In the genomic region with DNA sequence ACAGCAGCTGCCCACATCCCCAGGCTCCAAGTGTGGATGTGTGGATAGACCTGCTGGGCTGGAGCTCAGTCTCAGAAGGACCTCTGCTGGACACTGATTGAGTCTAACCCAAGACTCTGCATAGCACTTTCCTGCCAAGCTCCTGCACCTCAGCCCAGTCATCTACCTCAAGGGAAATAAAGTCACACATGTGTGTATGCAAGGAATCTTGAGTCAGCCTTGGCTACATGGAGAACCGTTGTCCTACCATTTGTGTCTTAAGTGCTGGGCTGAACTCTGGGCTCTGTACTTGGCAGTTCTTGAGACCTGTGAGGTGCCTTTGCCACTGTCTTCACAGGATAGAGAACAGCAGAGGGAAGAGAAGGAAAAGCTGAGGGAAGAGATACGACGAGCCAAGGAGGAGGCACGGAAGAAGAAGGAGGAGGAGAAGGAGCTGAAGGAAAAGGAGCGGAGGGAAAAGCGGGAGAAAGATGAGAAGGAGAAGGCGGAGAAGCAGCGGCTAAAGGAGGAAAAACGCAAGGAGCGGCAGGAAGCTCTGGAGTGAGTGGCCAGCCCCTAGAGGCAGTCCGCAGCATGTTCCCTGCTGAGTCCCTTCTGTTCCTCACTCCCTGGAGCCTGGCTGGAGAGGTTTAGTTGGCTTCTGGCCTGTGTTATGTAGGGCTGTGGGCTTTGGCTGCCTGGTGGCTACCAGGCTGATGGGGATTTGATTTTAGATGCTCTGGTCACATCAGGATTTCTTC, we compare ENCODE assay signal across 25 mouse cellular contexts. TPM values are rescaled to one million over a fixed set of nuclear protein-coding genes. Genes with fewer than 3 reads are reported as not detected.
DNase-seq lines count a peak whose midpoint lies in the region; ATAC-seq and TF ChIP-seq lines count a peak whose summit lies in the region.
"Had no signal": no experiment of that assay in that cellular context is flagged by ENCODE, and none has a peak within 500 bp of the region (broad histone marks: within the 10 kb centered on the region; RNA-seq: fewer than 3 reads in every experiment).

No protein-coding gene starts in this region.

- H3K4me3 ChIP-seq in hindbrain, embryonic 12.5 days = no peak overlapping the region
- H3K4me3 ChIP-seq in hindbrain, embryonic 14.5 days (replicated peaks; ENCODE audit: low read length) = no peak overlapping the region
- H3K4me3 ChIP-seq in liver, adult 2 months (ENCODE audit: insufficient read depth, low read depth, low read length) = no peak overlapping the region
- no peak overlapping the region for H3K4me3 ChIP-seq in liver, embryonic 12.5 days
- H3K4me3 ChIP-seq: forebrain, embryonic 13.5 days; heart, embryonic 15.5 days; hindbrain, embryonic 15.5 days; left cerebral cortex, adult 2 months; midbrain, embryonic 15.5 days; myocyte had no signal

- peak; percentile 35; the same call in 1 of the 2 replicates for TF ChIP-seq CTCF in liver, adult 2 months (IDR thresholded peaks at IDR 0.05; ENCODE audit: low read depth, low read length)

- H3K4me2 ChIP-seq in hindbrain, embryonic 12.5 days (replicated peaks) = no peak overlapping the region
- no peak overlapping the region for H3K4me2 ChIP-seq in hindbrain, embryonic 14.5 days (replicated peaks)
- H3K4me2 ChIP-seq in liver, embryonic 12.5 days = no peak overlapping the region
- H3K4me2 ChIP-seq: forebrain, embryonic 13.5 days; heart, embryonic 15.5 days; hindbrain, embryonic 15.5 days; liver, embryonic 11.5 days; midbrain, embryonic 15.5 days had no signal

- TF ChIP-seq POLR2A in liver, adult 2 months (IDR thresholded peaks at IDR 0.05; ENCODE audit: extremely low read depth, insufficient read depth, low read length) = no peak

- H3K27me3 ChIP-seq in hindbrain, embryonic 12.5 days = no peaks in the 10 kb centered on the region
- no peaks in the 10 kb centered on the region for H3K27me3 ChIP-seq in hindbrain, embryonic 14.5 days (ENCODE audit: control insufficient read depth, insufficient read depth, low read length)
- no peaks in the 10 kb centered on the region for H3K27me3 ChIP-seq in liver, adult 2 months (ENCODE audit: control insufficient read depth, insufficient read depth, low read length)
- H3K27me3 ChIP-seq in liver, embryonic 12.5 days (replicated peaks) = no peaks in the 10 kb centered on the region
- H3K27me3 ChIP-seq: forebrain, embryonic 13.5 days; heart, embryonic 15.5 days; hindbrain, embryonic 15.5 days; midbrain, embryonic 15.5 days had no signal

- H3K36me3 ChIP-seq in hindbrain, embryonic 12.5 days = peaks cover 61% of the 10 kb centered on the region
- H3K36me3 ChIP-seq in hindbrain, embryonic 14.5 days (replicated peaks; ENCODE audit: control insufficient read depth, insufficient read depth) = peaks cover 27% of the 10 kb centered on the region
- H3K36me3 ChIP-seq in liver, adult 2 months (ENCODE audit: control insufficient read depth, insufficient read depth, low read length) = no peaks in the 10 kb centered on the region
- peaks cover 95% of the 10 kb centered on the region for H3K36me3 ChIP-seq in liver, embryonic 12.5 days
- H3K36me3 ChIP-seq: midbrain, embryonic 15.5 days had no signal

- peak overlapping the region; percentile 8; the same call in 1 of the 2 replicates for H3K9ac ChIP-seq in hindbrain, embryonic 12.5 days
- no peak overlapping the region for H3K9ac ChIP-seq in hindbrain, embryonic 14.5 days
- no peak overlapping the region for H3K9ac ChIP-seq in liver, adult 2 months (ENCODE audit: low read depth, low read length)
- no peak overlapping the region for H3K9ac ChIP-seq in liver, embryonic 12.5 days
- H3K9ac ChIP-seq: forebrain, embryonic 13.5 days; heart, embryonic 15.5 days; hindbrain, embryonic 15.5 days; midbrain, embryonic 15.5 days had no signal

- no peaks in the 10 kb centered on the region for H3K79me2 ChIP-seq in liver, adult 2 months (ENCODE audit: control insufficient read depth, insufficient read depth, low read length)

- WGBS in hindbrain, embryonic 12.5 days = 83% methylated on average over 11 of the region's 11 CpGs
- 84% methylated on average over 11 of the region's 11 CpGs for WGBS in hindbrain, embryonic 14.5 days
- 93% methylated on average over 11 of the region's 11 CpGs for WGBS in liver, adult 2 months
- WGBS in liver, embryonic 12.5 days (ENCODE audit: insufficient replicate concordance) = 82% methylated on average over 11 of the region's 11 CpGs

- peak; percentile 80; the same call in 1 of the 2 replicates for ATAC-seq in cerebellum, adult (ENCODE audit: insufficient number of reproducible peaks, low FRiP score, low TSS enrichment)
- ATAC-seq in hindbrain, embryonic 12.5 days (ENCODE audit: low FRiP score) = no peak
- no peak for ATAC-seq in hindbrain, embryonic 14.5 days (ENCODE audit: low FRiP score)
- no peak for ATAC-seq in liver, embryonic 12.5 days
- ATAC-seq: activated CD4-positive, CD25-positive, alpha-beta regulatory T cell, adult 4 months; forebrain, embryonic 13.5 days; midbrain, embryonic 15.5 days had no signal

- no peaks in the 10 kb centered on the region for H3K9me3 ChIP-seq in hindbrain, embryonic 12.5 days (replicated peaks)
- no peaks in the 10 kb centered on the region for H3K9me3 ChIP-seq in hindbrain, embryonic 14.5 days (ENCODE audit: control insufficient read depth, low read length)
- no peaks in the 10 kb centered on the region for H3K9me3 ChIP-seq in liver, embryonic 12.5 days (replicated peaks)
- H3K9me3 ChIP-seq: forebrain, embryonic 13.5 days; heart, embryonic 15.5 days; hindbrain, embryonic 15.5 days; midbrain, embryonic 15.5 days had no signal

- DNase-seq in cerebellum, postnatal 14 days = no peak
- DNase-seq in hindbrain, embryonic 14.5 days (ENCODE audit: low spot score) = no peak
- DNase-seq in liver, adult 2 months (ENCODE audit: extremely low read depth, low read depth, low spot score) = no peak
- DNase-seq in right cerebral cortex, postnatal 14 days = no peak
- no peak for DNase-seq in urinary bladder, adult 18-20 months (ENCODE audit: low spot score in 2 of 2)
- DNase-seq: adrenal gland, postnatal 10 days; gastrocnemius, postnatal 10 days; kidney, adult 11 months; kidney, postnatal 25 days; layer of hippocampus, adult 9-11 months; left cerebral cortex, postnatal 4 days; lung, adult 2 months; right cerebral cortex, postnatal 4 days; thymus, postnatal 14 days had no signal

- H3K4me1 ChIP-seq in hindbrain, embryonic 12.5 days = no peaks in the 10 kb centered on the region
- H3K4me1 ChIP-seq in hindbrain, embryonic 14.5 days (replicated peaks; ENCODE audit: control insufficient read depth, insufficient read depth, low read length) = no peaks in the 10 kb centered on the region
- H3K4me1 ChIP-seq in liver, adult 2 months (ENCODE audit: control insufficient read depth, insufficient read depth, low read length) = no peaks in the 10 kb centered on the region; the same call in 1 of the 2 replicates
- H3K4me1 ChIP-seq in liver, embryonic 12.5 days = peaks cover 20% of the 10 kb centered on the region
- H3K4me1 ChIP-seq: forebrain, embryonic 13.5 days; hindbrain, embryonic 15.5 days; midbrain, embryonic 15.5 days had no signal

- no peak overlapping the region for H3K27ac ChIP-seq in hindbrain, embryonic 12.5 days
- H3K27ac ChIP-seq in hindbrain, embryonic 14.5 days = no peak overlapping the region
- H3K27ac ChIP-seq in liver, adult 2 months (replicated peaks; ENCODE audit: insufficient read depth, low read depth, low read length) = no peak overlapping the region
- H3K27ac ChIP-seq in liver, embryonic 12.5 days = no peak overlapping the region
- H3K27ac ChIP-seq: forebrain, embryonic 13.5 days; heart, embryonic 15.5 days; hindbrain, embryonic 15.5 days; left cerebral cortex, adult 2 months; midbrain, embryonic 15.5 days had no signal

RNA-seq across cellular contexts. Expression of gene Ubxn6, which starts 17.3 kb away (rescaled TPM):
- polyA plus RNA-seq in hindbrain, embryonic 12.5 days (2016; fragmentation: Nextera tagmentation; extraction: Ambion mirVana) = 62.4 and 64.5 TPM in 2 replicates
- polyA plus RNA-seq in hindbrain, embryonic 14.5 days (2014; fragmentation: Nextera tagmentation; extraction: Ambion mirVana) = 72.0 and 75.6 TPM in 2 replicates
- total RNA-seq in liver, adult 2 months (2014; rRNA removed) = 34.9 and 42.9 TPM in 2 replicates
- 55.8 and 56.0 TPM in 2 replicates for polyA plus RNA-seq in liver, adult 2 months (2012; rRNA removed)
- polyA plus RNA-seq in liver, embryonic 12.5 days (2016; fragmentation: Nextera tagmentation; extraction: Ambion mirVana) = 15.8 and 17.9 TPM in 2 replicates

RNA-seq across cellular contexts. Expression of gene Chaf1a, which starts 17.3 kb away (rescaled TPM):
- 26.8 and 30.2 TPM in 2 replicates for polyA plus RNA-seq in hindbrain, embryonic 12.5 days (2016; fragmentation: Nextera tagmentation; extraction: Ambion mirVana)
- polyA plus RNA-seq in hindbrain, embryonic 14.5 days (2014; fragmentation: Nextera tagmentation; extraction: Ambion mirVana) = 3.1 and 3.6 TPM in 2 replicates
- 0.37 and 0.81 TPM in 2 replicates for total RNA-seq in liver, adult 2 months (2014; rRNA removed)
- 0.26 and 0.31 TPM in 2 replicates for polyA plus RNA-seq in liver, adult 2 months (2012; rRNA removed)
- 34.3 and 37.6 TPM in 2 replicates for polyA plus RNA-seq in liver, embryonic 12.5 days (2016; fragmentation: Nextera tagmentation; extraction: Ambion mirVana)

RNA-seq across cellular contexts. Expression of gene Sh3gl1, which starts 21.1 kb away (rescaled TPM):
- 141 and 144 TPM in 2 replicates for polyA plus RNA-seq in hindbrain, embryonic 12.5 days (2016; fragmentation: Nextera tagmentation; extraction: Ambion mirVana)
- polyA plus RNA-seq in hindbrain, embryonic 14.5 days (2014; fragmentation: Nextera tagmentation; extraction: Ambion mirVana) = 91.1 and 94.1 TPM in 2 replicates
- 8.8 and 10.5 TPM in 2 replicates for total RNA-seq in liver, adult 2 months (2014; rRNA removed)
- 33.5 and 40.0 TPM in 2 replicates for polyA plus RNA-seq in liver, adult 2 months (2012; rRNA removed)
- 66.4 and 67.9 TPM in 2 replicates for polyA plus RNA-seq in liver, embryonic 12.5 days (2016; fragmentation: Nextera tagmentation; extraction: Ambion mirVana)

RNA-seq across cellular contexts. Expression of gene Hdgfl2, which starts 21.9 kb away (rescaled TPM):
- 167 and 177 TPM in 2 replicates for polyA plus RNA-seq in hindbrain, embryonic 12.5 days (2016; fragmentation: Nextera tagmentation; extraction: Ambion mirVana)
- 95.0 and 98.1 TPM in 2 replicates for polyA plus RNA-seq in hindbrain, embryonic 14.5 days (2014; fragmentation: Nextera tagmentation; extraction: Ambion mirVana)
- total RNA-seq in liver, adult 2 months (2014; rRNA removed) = 11.3 and 13.8 TPM in 2 replicates
- polyA plus RNA-seq in liver, adult 2 months (2012; rRNA removed) = 29.0 and 30.2 TPM in 2 replicates
- 86.7 and 89.4 TPM in 2 replicates for polyA plus RNA-seq in liver, embryonic 12.5 days (2016; fragmentation: Nextera tagmentation; extraction: Ambion mirVana)

RNA-seq across cellular contexts. Expression of gene Mpnd, which starts 52.0 kb away (rescaled TPM):
- polyA plus RNA-seq in hindbrain, embryonic 12.5 days (2016; fragmentation: Nextera tagmentation; extraction: Ambion mirVana) = 196 and 209 TPM in 2 replicates
- polyA plus RNA-seq in hindbrain, embryonic 14.5 days (2014; fragmentation: Nextera tagmentation; extraction: Ambion mirVana) = 146 and 151 TPM in 2 replicates
- total RNA-seq in liver, adult 2 months (2014; rRNA removed) = 86.2 and 93.2 TPM in 2 replicates
- 142 and 175 TPM in 2 replicates for polyA plus RNA-seq in liver, adult 2 months (2012; rRNA removed)
- 27.4 and 29.1 TPM in 2 replicates for polyA plus RNA-seq in liver, embryonic 12.5 days (2016; fragmentation: Nextera tagmentation; extraction: Ambion mirVana)
